ENCODE assay signal across 14 mouse cellular contexts in the genomic region with DNA sequence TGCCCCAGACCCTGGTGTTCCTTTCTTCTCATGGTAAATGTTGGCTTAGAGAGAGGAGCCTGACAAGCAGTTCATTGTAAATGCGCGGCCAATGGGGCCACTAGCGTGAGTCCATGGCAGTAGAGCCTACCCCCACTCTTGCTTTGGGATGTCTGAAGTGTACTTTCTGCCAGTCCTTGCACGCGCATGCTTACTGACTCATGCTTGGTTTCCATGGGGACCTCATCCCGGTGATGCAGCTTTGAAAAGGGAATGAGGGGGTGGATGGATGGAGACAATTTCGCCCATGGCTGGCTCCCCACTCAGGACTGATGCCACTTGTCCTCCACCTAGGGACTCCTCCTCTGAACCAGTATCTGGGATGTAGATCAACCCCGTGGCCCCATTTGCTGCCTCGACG. TPM values are rescaled to one million over a fixed set of nuclear protein-coding genes. Genes with fewer than 3 reads are reported as not detected.
DNase-seq lines count a peak whose midpoint lies in the region; ATAC-seq and TF ChIP-seq lines count a peak whose summit lies in the region.
"Had no signal": no experiment of that assay in that cellular context is flagged by ENCODE, and none has a peak within 500 bp of the region (broad histone marks: within the 10 kb centered on the region; RNA-seq: fewer than 3 reads in every experiment).

No protein-coding gene starts in this region.

- ATAC-seq in hindbrain, embryonic 11.5 days (ENCODE audit: low FRiP score) = no peak
- no peak for ATAC-seq in hindbrain, embryonic 14.5 days (ENCODE audit: low FRiP score)
- no peak for ATAC-seq in forebrain, embryonic 15.5 days (replicated peaks)
- ATAC-seq in granulocyte monocyte progenitor cell, adult 5-6 weeks (replicated peaks; ENCODE audit: poor library complexity, severe bottlenecking) = no peak

- 66% methylated on average over 10 of the region's 10 CpGs for WGBS in hindbrain, embryonic 11.5 days
- WGBS in hindbrain, embryonic 14.5 days = 43% methylated on average over 10 of the region's 10 CpGs
- WGBS in forebrain, embryonic 15.5 days = 59% methylated on average over 10 of the region's 10 CpGs
- WGBS in olfactory bulb, adult 2 months = 30% methylated on average over 10 of the region's 10 CpGs

- H3K9ac ChIP-seq in hindbrain, embryonic 11.5 days (ENCODE audit: low read depth, low read length) = no peak overlapping the region
- no peak overlapping the region for H3K9ac ChIP-seq in hindbrain, embryonic 14.5 days
- H3K9ac ChIP-seq in forebrain, embryonic 15.5 days (replicated peaks) = no peak overlapping the region

- H3K4me3 ChIP-seq in hindbrain, embryonic 11.5 days (ENCODE audit: low read depth, low read length) = no peak overlapping the region
- H3K4me3 ChIP-seq in hindbrain, embryonic 14.5 days (replicated peaks; ENCODE audit: low read length) = no peak overlapping the region
- H3K4me3 ChIP-seq in forebrain, embryonic 15.5 days = no peak overlapping the region
- no peak overlapping the region for H3K4me3 ChIP-seq in olfactory bulb, adult 2 months (ENCODE audit: insufficient read depth, low read depth, low read length)
- H3K4me3 ChIP-seq: myocyte had no signal

- no peak overlapping the region for H3K27ac ChIP-seq in hindbrain, embryonic 11.5 days (ENCODE audit: low read depth, low read length)
- H3K27ac ChIP-seq in hindbrain, embryonic 14.5 days = no peak overlapping the region
- H3K27ac ChIP-seq in forebrain, embryonic 15.5 days (replicated peaks) = 0 out of 2 replicates have a peak overlapping the region, but pooled peaks have one; percentile 5
- peak overlapping the region; percentile 78 for H3K27ac ChIP-seq in olfactory bulb, adult 2 months (ENCODE audit: insufficient read depth, low read depth, low read length)

- no peak for TF ChIP-seq POLR2A in olfactory bulb, adult 2 months (IDR thresholded peaks at IDR 0.05; ENCODE audit: insufficient read depth, low read depth, low read length)

- peak; percentile 21 for DNase-seq in hindbrain, embryonic 11.5 days (ENCODE audit: low spot score)
- DNase-seq in hindbrain, embryonic 14.5 days (ENCODE audit: low spot score) = no peak
- peak; percentile 76 to 77 for DNase-seq in layer of hippocampus, adult 8-10 months (ENCODE audit: low spot score in 2 of 2)
- DNase-seq in kidney, postnatal 36 days = no peak
- DNase-seq in ovary, postnatal 10 days (ENCODE audit: low spot score) = no peak
- DNase-seq: adrenal gland, postnatal 14 days; cerebellum, adult 11 months; kidney, postnatal 25 days; liver; lung, postnatal 10 days had no signal

- no peaks in the 10 kb centered on the region for H3K27me3 ChIP-seq in hindbrain, embryonic 11.5 days (ENCODE audit: control insufficient read depth, insufficient read depth, low read length)
- H3K27me3 ChIP-seq in hindbrain, embryonic 14.5 days (ENCODE audit: control insufficient read depth, insufficient read depth, low read length) = no peaks in the 10 kb centered on the region
- H3K27me3 ChIP-seq in forebrain, embryonic 15.5 days = no peaks in the 10 kb centered on the region

- H3K4me2 ChIP-seq in hindbrain, embryonic 11.5 days (replicated peaks; ENCODE audit: low read depth, low read length) = no peak overlapping the region
- no peak overlapping the region for H3K4me2 ChIP-seq in hindbrain, embryonic 14.5 days (replicated peaks)
- no peak overlapping the region for H3K4me2 ChIP-seq in forebrain, embryonic 15.5 days (replicated peaks)

- TF ChIP-seq CTCF in olfactory bulb, adult 2 months (IDR thresholded peaks at IDR 0.05; ENCODE audit: insufficient read depth, low read depth, low read length) = no peak

- peaks cover 23% of the 10 kb centered on the region for H3K4me1 ChIP-seq in hindbrain, embryonic 11.5 days (replicated peaks; ENCODE audit: control insufficient read depth, insufficient read depth, low read length)
- H3K4me1 ChIP-seq in hindbrain, embryonic 14.5 days (replicated peaks; ENCODE audit: control insufficient read depth, insufficient read depth, low read length) = peaks cover 59% of the 10 kb centered on the region
- peaks cover 64% of the 10 kb centered on the region for H3K4me1 ChIP-seq in forebrain, embryonic 15.5 days
- peaks cover 50% of the 10 kb centered on the region for H3K4me1 ChIP-seq in olfactory bulb, adult 2 months (ENCODE audit: control insufficient read depth, insufficient read depth, low read length)

- no peaks in the 10 kb centered on the region for H3K9me3 ChIP-seq in hindbrain, embryonic 11.5 days (ENCODE audit: control insufficient read depth, low read length)
- no peaks in the 10 kb centered on the region for H3K9me3 ChIP-seq in hindbrain, embryonic 14.5 days (ENCODE audit: control insufficient read depth, low read length)
- no peaks in the 10 kb centered on the region for H3K9me3 ChIP-seq in forebrain, embryonic 15.5 days

- peaks cover 7% of the 10 kb centered on the region; the same call in 1 of the 2 replicates for H3K36me3 ChIP-seq in hindbrain, embryonic 11.5 days (ENCODE audit: control insufficient read depth, insufficient read depth, low read length)
- peaks cover 41% of the 10 kb centered on the region for H3K36me3 ChIP-seq in hindbrain, embryonic 14.5 days (replicated peaks; ENCODE audit: control insufficient read depth, insufficient read depth)
- H3K36me3 ChIP-seq in forebrain, embryonic 15.5 days = peaks cover 36% of the 10 kb centered on the region

RNA-seq across cellular contexts. Expression of gene Kif21b, which starts 12.3 kb away (rescaled TPM):
- 17.7 and 24.4 TPM in 2 replicates for polyA plus RNA-seq in hindbrain, embryonic 11.5 days (2014; fragmentation: Nextera tagmentation; extraction: Ambion mirVana)
- 49.4 and 51.7 TPM in 2 replicates for polyA plus RNA-seq in hindbrain, embryonic 14.5 days (2014; fragmentation: Nextera tagmentation; extraction: Ambion mirVana)
- polyA plus RNA-seq in forebrain, embryonic 15.5 days (2015; fragmentation: Nextera tagmentation; extraction: Ambion mirVana) = 71.9 and 75.0 TPM in 2 replicates
- 10 to 100 TPM; 42.0 to 44.3 (median 42.9) TPM for total RNA-seq in layer of hippocampus, adult 8-10 months (2022)
- polyA plus RNA-seq in olfactory bulb, adult 2 months (2012; ENCODE audit: insufficient read depth, insufficient read length, low replicate concordance, missing spikeins) = 94.8 and 211 TPM in 2 replicates
- total RNA-seq in granulocyte monocyte progenitor cell, adult 5-6 weeks (2014; fragmentation: Nextera tagmentation) = 10.8 and 12.4 TPM in 2 replicates
- 5.6 and 6.6 TPM in 2 replicates for total RNA-seq in granulocyte monocyte progenitor cell, adult 5-6 weeks (2017)

Comparison
In these comparisons a context has a peak if more than half of its experiments do, and no peak if none do; other contexts are left out.
1. DNase-seq: peak in hindbrain, embryonic 11.5 days (single experiment) and layer of hippocampus, adult 8-10 months (2 of 2); none in hindbrain, embryonic 14.5 days (single experiment), kidney, postnatal 36 days (0 of 2) and ovary, postnatal 10 days (single experiment).
2. H3K27ac ChIP-seq: peak in forebrain, embryonic 15.5 days (single experiment) and olfactory bulb, adult 2 months (single experiment); none in hindbrain, embryonic 11.5 days (single experiment) and hindbrain, embryonic 14.5 days (single experiment).